Mouse (Mus musculus) kidney, postnatal 0 days (tissue): Measurements from ENCODE around the gene Hist1h2ai. TPM values are rescaled to one million over a fixed set of nuclear protein-coding genes. Genes with fewer than 3 reads are reported as not detected.
"Not testable (repeated sequence)": the region's sequence is repeated elsewhere in the genome, so short reads cannot be mapped to it uniquely, and the experiment has no call there.

Source experiments
- ATAC-seq: fragments of 200-750 bp; cut with Nextera tagmentation; replicated peaks from 2 replicates; pipeline ENCODE4 v1.8.0; 2017; ENCODE audit warnings: low read depth, moderate number of reproducible peaks, moderate TSS enrichment, moderate library complexity; ENCODE audit not compliant: low FRiP score
- DNase-seq: peaks from one replicate; pipeline ENCODE4 v3.0.0-alpha.2; 2016; ENCODE audit warnings: low spot score
- H3K27ac ChIP-seq: fragments of 300-500 bp; sonication (generic); 2 replicates; pipeline ENCODE4 v1.5.1; 2014; ENCODE audit warnings: mild to moderate bottlenecking
- H3K27me3 ChIP-seq: fragments of 300-500 bp; sonication (generic); 2 replicates; pipeline ENCODE4 v1.6.1; 2014; ENCODE audit warnings: low read length, mixed read lengths; ENCODE audit not compliant: insufficient read depth
- H3K36me3 ChIP-seq: fragments of 300-500 bp; sonication (generic); 2 replicates; pipeline ENCODE4 v1.6.1; 2014; ENCODE audit warnings: low read length, mixed read lengths; ENCODE audit not compliant: insufficient read depth
- H3K4me1 ChIP-seq: fragments of 300-500 bp; sonication (generic); replicated peaks from 2 replicates; pipeline ENCODE4 v1.6.1; 2014; ENCODE audit warnings: antibody characterized with exemption, low read length, mixed read lengths; ENCODE audit not compliant: insufficient read depth
- H3K4me2 ChIP-seq: fragments of 300-500 bp; sonication (generic); 2 replicates; pipeline ENCODE4 v1.6.1; 2014; ENCODE audit warnings: mild to moderate bottlenecking, low read length, moderate library complexity, mixed read lengths
- H3K4me3 ChIP-seq: fragments of 300-500 bp; sonication (generic); replicated peaks from 2 replicates; pipeline ENCODE4 v1.5.1; 2014; ENCODE audit warnings: low read depth, low read length
- H3K9ac ChIP-seq: fragments of 300-500 bp; sonication (generic); 2 replicates; pipeline ENCODE4 v1.6.1; 2014; ENCODE audit warnings: low read depth, low read length
- H3K9me3 ChIP-seq: fragments of 300-500 bp; sonication (generic); replicated peaks from 2 replicates; pipeline ENCODE4 v1.6.1; 2016; ENCODE audit warnings: low read length, inconsistent platforms, mixed read lengths
- CTCF ChIP-seq: IDR thresholded peaks from 2 replicates; pipeline ENCODE4 v1.5.1; 2016; ENCODE audit warnings: antibody characterized with exemption, low read depth, mild to moderate bottlenecking, moderate library complexity
- WGBS: fragments of 180-500 bp; shearing (Covaris S2); extraction: QIAGEN DNeasy Blood & Tissue Kit; methylation state at CpG from one replicate; pipeline ENCODE4 v1.1.7; 2014; 5-methylcytosine and 5-hydroxymethylcytosine counted together
- polyA plus RNA-seq: library from polyadenylated mRNA; unstranded; fragments of >200 nt; fragmentation: Nextera tagmentation; extraction: Ambion mirVana; gene quantifications from 2 replicates; pipeline ENCODE4 v1.2.1, GENCODE M21; 2015

The Hist1h2ai gene
- polyA plus RNA-seq, 1 experiment from 2014 or later, result 27.1 TPM

GRCm38 (mm10) chr13:21749387-21750158, 33.4 kb downstream of the Hist1h2ai start:
- DNase-seq, result peak; percentile 38
- no peak for ATAC-seq
- 5% methylated on average over 5 of the region's 5 CpGs for WGBS
- Histone ChIP-seq H3K27ac (peak overlapping the region; percentile 86; the same call in 1 of the 2 replicates), H3K27me3 (no peaks in the 10 kb centered on the region), H3K4me2 (peak overlapping the region; percentile 51), H3K9me3 (no peaks in the 10 kb centered on the region), H3K4me1 (no peaks in the 10 kb centered on the region), H3K4me3 (peak overlapping the region; percentile 35), H3K9ac (peak overlapping the region; percentile 43), H3K36me3 (no peaks in the 10 kb centered on the region)
- TF ChIP-seq CTCF, result no peak

GRCm38 (mm10) chr13:21750159-21751017, 34.2 kb downstream of the Hist1h2ai start, which contains the start of gene Hist1h4k:
TSS of gene Hist1h4k (minus strand) at chr13:21750505.
- not testable (repeated sequence) for H3K36me3 ChIP-seq, H3K27me3 ChIP-seq, H3K4me1 ChIP-seq, H3K9me3 ChIP-seq
- peak within 1 kb of the TSS; percentile 35 for H3K4me3 ChIP-seq
- H3K4me2 ChIP-seq, result peak within 1 kb of the TSS; percentile 51
- H3K27ac ChIP-seq, result peak within 1 kb of the TSS; percentile 86
- under 1% methylated on average over 43 of the region's 56 CpGs for whole genome bisulfite sequencing
- H3K9ac ChIP-seq, result peak within 1 kb of the TSS; percentile 43
- DNase-seq (peak; percentile 90), ATAC-seq (peak; percentile 70)

GRCm38 (mm10) chr13:21751417-21751816, 35.2 kb downstream of the Hist1h2ai start:
- ATAC-seq, result no peak
- Histone ChIP-seq H3K9ac (no peak overlapping the region), H3K4me2 (no peak overlapping the region), H3K4me3 (no peak overlapping the region), H3K27me3 (no peaks in the 10 kb centered on the region), H3K4me1 (no peaks in the 10 kb centered on the region), H3K36me3 (no peaks in the 10 kb centered on the region), H3K27ac (no peak overlapping the region), H3K9me3 (no peaks in the 10 kb centered on the region)
- TF ChIP-seq CTCF, result no peak
- DNase-seq, result no peak

GRCm38 (mm10) chr13:21751827-21752226, 35.6 kb downstream of the Hist1h2ai start:
- 0 out of 2 replicates have a peak overlapping the region, but pooled peaks have one; percentile 16 for H3K4me2 ChIP-seq
- 78% methylated on average over 3 of the region's 3 CpGs for WGBS
- no peak for TF ChIP-seq CTCF

GRCm38 (mm10) chr13:21752356-21752755, 36.1 kb downstream of the Hist1h2ai start:
- peak; percentile 47 for DNase-seq
- 22% methylated on average over 3 of the region's 3 CpGs for WGBS
- no peak overlapping the region for H3K4me3 ChIP-seq

More at GRCm38 (mm10) chr13:21751827-21752226, 35.6 kb downstream of the Hist1h2ai start:
- no peak overlapping the region for H3K27ac ChIP-seq
- H3K9ac ChIP-seq, result no peak overlapping the region
- no peaks in the 10 kb centered on the region for H3K36me3 ChIP-seq
- no peak overlapping the region for H3K4me3 ChIP-seq
- no peaks in the 10 kb centered on the region for H3K27me3 ChIP-seq
- no peaks in the 10 kb centered on the region for H3K9me3 ChIP-seq
- no peak for ATAC-seq
- no peak for DNase-seq
- H3K4me1 ChIP-seq, result no peaks in the 10 kb centered on the region

GRCm38 (mm10) chr13:21753051-21753523, 36.9 kb downstream of the Hist1h2ai start:
- Histone ChIP-seq H3K27me3 (no peaks in the 10 kb centered on the region), H3K36me3 (no peaks in the 10 kb centered on the region), H3K9ac (peak overlapping the region; percentile 46; the same call in 1 of the 2 replicates), H3K9me3 (no peaks in the 10 kb centered on the region), H3K4me3 (peak overlapping the region; percentile 44), H3K4me1 (no peaks in the 10 kb centered on the region), H3K4me2 (peak overlapping the region; percentile 65), H3K27ac (peak overlapping the region; percentile 92)
- peak; percentile 29 for DNase-seq
- ATAC-seq, result no peak
- TF ChIP-seq CTCF, result no peak
- WGBS, result 2% methylated on average over 10 of the region's 10 CpGs

More at GRCm38 (mm10) chr13:21752356-21752755, 36.1 kb downstream of the Hist1h2ai start:
- Histone ChIP-seq H3K9me3 (no peaks in the 10 kb centered on the region), H3K4me2 (0 out of 2 replicates have a peak overlapping the region, but pooled peaks have one; percentile 16), H3K4me1 (no peaks in the 10 kb centered on the region), H3K9ac (no peak overlapping the region), H3K27ac (no peak overlapping the region), H3K27me3 (no peaks in the 10 kb centered on the region), H3K36me3 (no peaks in the 10 kb centered on the region)
- ATAC-seq, result no peak
- TF ChIP-seq CTCF, result no peak
